19 mouse cellular contexts compared by ENCODE assay signal in the genomic region with DNA sequence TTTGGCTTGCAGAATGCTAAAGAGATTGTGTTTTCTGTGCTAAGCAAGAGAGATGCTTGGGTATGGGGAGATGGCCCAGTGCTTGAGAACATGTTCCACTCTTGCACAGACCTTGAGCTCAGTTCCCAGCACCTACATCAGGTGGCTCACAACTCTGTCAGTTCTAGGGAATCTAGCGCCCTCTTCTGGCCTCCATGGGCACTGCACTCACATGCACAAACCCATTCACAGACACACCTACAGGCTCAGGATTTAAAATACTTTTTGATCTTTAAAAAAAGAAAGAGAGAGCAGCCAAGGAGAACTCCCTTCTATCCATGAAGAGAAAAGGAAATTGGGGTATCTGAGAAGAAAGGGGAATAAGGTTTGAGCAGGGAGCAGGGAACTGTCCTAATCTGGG.
DNase-seq lines count a peak whose midpoint lies in the region; ATAC-seq and TF ChIP-seq lines count a peak whose summit lies in the region.
"Had no signal": no experiment of that assay in that cellular context is flagged by ENCODE, and none has a peak within 500 bp of the region (broad histone marks: within the 10 kb centered on the region; RNA-seq: fewer than 3 reads in every experiment).

No protein-coding gene starts in this region.

- intact Hi-C loops in gastrocnemius, adult 2 months (cut with DNase I): no loop called here
- intact Hi-C loops in gastrocnemius, postnatal 36 days (cut with DNase I): loop anchor here (5.0 kb wide), 1 partner anchor 287 kb away; the partner anchor contains the start of gene Mtus2
- intact Hi-C loops in left cerebral cortex, adult 2 months (cut with DNase I): loop anchor here (5.0 kb wide), 1 partner anchor 362 kb away; no protein-coding TSS in a partner anchor
- intact Hi-C loops in left cerebral cortex, postnatal 4 days (cut with DNase I): loop anchor here (5.0 kb wide), 1 partner anchor 377 kb away; no protein-coding TSS in a partner anchor

- TF ChIP-seq POLR2A in bone marrow, adult 2 months (IDR thresholded peaks at IDR 0.05; ENCODE audit: borderline replicate concordance, control insufficient read depth, low read depth, low read length): no peak

- H3K4me1 ChIP-seq in E14TG2a.4 (replicated peaks; ENCODE audit: low read depth, low read length): peaks cover 15% of the 10 kb centered on the region
- H3K4me1 ChIP-seq in bone marrow, adult 2 months (ENCODE audit: control insufficient read depth, insufficient read depth, low read length): no peaks in the 10 kb centered on the region
- H3K4me1 ChIP-seq in midbrain, embryonic 14.5 days (ENCODE audit: control insufficient read depth, insufficient read depth, low read length): no peaks in the 10 kb centered on the region
- H3K4me1 ChIP-seq: kidney, embryonic 15.5 days; limb, embryonic 13.5 days; lung, embryonic 15.5 days; stomach, embryonic 15.5 days had no signal

- TF ChIP-seq CTCF in gastrocnemius, adult 2 months (IDR thresholded peaks at IDR 0.05): peak; percentile 25; the same call in 1 of the 2 replicates
- TF ChIP-seq CTCF in left cerebral cortex, adult 2 months (IDR thresholded peaks at IDR 0.05): peak; percentile 32
- TF ChIP-seq CTCF in E14TG2a.4 (conservative IDR thresholded peaks at IDR 0.05; ENCODE audit: low read length): peak; percentile 64
- peak; percentile 23; the same call in 1 of the 2 replicates for TF ChIP-seq CTCF in bone marrow, adult 2 months (IDR thresholded peaks at IDR 0.05; ENCODE audit: control insufficient read depth, insufficient read depth, low read length)

- DNase-seq in gastrocnemius, adult 2 months: no peak
- no peak for DNase-seq in gastrocnemius, postnatal 36 days
- no peak for DNase-seq in left cerebral cortex, adult 2 months (ENCODE audit: extremely low spot score in 1 of 2, low spot score in 2 of 2)
- DNase-seq in left cerebral cortex, postnatal 4 days: no peak
- DNase-seq in thymus, adult 18-20 months: no peak
- no peak for DNase-seq in midbrain, embryonic 14.5 days
- DNase-seq: cerebellum, postnatal 25 days; layer of hippocampus, adult 9-11 months; spleen, adult 18-20 months; thymus, postnatal 4 days had no signal

- 0 out of 2 replicates have a peak, but pooled peaks cover 3% of the 10 kb centered on the region for H3K36me3 ChIP-seq in E14TG2a.4 (ENCODE audit: insufficient read depth, low read length)
- H3K36me3 ChIP-seq in midbrain, embryonic 14.5 days (ENCODE audit: control insufficient read depth, insufficient read depth, low read length): no peaks in the 10 kb centered on the region
- H3K36me3 ChIP-seq: hindbrain, embryonic 10.5 days; kidney, embryonic 15.5 days; limb, embryonic 13.5 days; lung, embryonic 15.5 days; stomach, embryonic 15.5 days had no signal

- H3K9ac ChIP-seq in midbrain, embryonic 14.5 days (replicated peaks; ENCODE audit: low read length): no peak overlapping the region
- H3K9ac ChIP-seq: kidney, embryonic 15.5 days; limb, embryonic 13.5 days; lung, embryonic 15.5 days; stomach, embryonic 15.5 days had no signal

- 29% methylated on average over 1 of the region's 1 CpGs for WGBS in bone marrow, adult 2 months
- 36% methylated on average over 1 of the region's 1 CpGs for WGBS in midbrain, embryonic 14.5 days

- no peak overlapping the region for H3K4me2 ChIP-seq in midbrain, embryonic 14.5 days (ENCODE audit: low read length)
- H3K4me2 ChIP-seq: kidney, embryonic 15.5 days; limb, embryonic 13.5 days; lung, embryonic 15.5 days; stomach, embryonic 15.5 days had no signal

- peaks cover 33% of the 10 kb centered on the region for H3K9me3 ChIP-seq in E14TG2a.4 (ENCODE audit: low read length)
- no peaks in the 10 kb centered on the region for H3K9me3 ChIP-seq in midbrain, embryonic 14.5 days (ENCODE audit: control insufficient read depth, low read length)
- H3K9me3 ChIP-seq: limb, embryonic 13.5 days; lung, embryonic 15.5 days; stomach, embryonic 15.5 days had no signal

- H3K4me3 ChIP-seq in gastrocnemius, adult 2 months: no peak overlapping the region
- H3K4me3 ChIP-seq in left cerebral cortex, adult 2 months: no peak overlapping the region
- H3K4me3 ChIP-seq in E14TG2a.4 (replicated peaks; ENCODE audit: low read length): no peak overlapping the region
- no peak overlapping the region for H3K4me3 ChIP-seq in bone marrow, adult 2 months (replicated peaks; ENCODE audit: control insufficient read depth, low read depth, low read length)
- H3K4me3 ChIP-seq in midbrain, embryonic 14.5 days (replicated peaks; ENCODE audit: low read depth, low read length): no peak overlapping the region
- H3K4me3 ChIP-seq: hindbrain, embryonic 10.5 days; kidney, embryonic 15.5 days; limb, embryonic 13.5 days; lung, embryonic 15.5 days; stomach, embryonic 15.5 days had no signal

- no peak overlapping the region for H3K27ac ChIP-seq in gastrocnemius, adult 2 months
- no peak overlapping the region for H3K27ac ChIP-seq in left cerebral cortex, adult 2 months
- H3K27ac ChIP-seq in bone marrow, adult 2 months (ENCODE audit: control insufficient read depth, insufficient read depth, low read depth, low read length, poor library complexity): no peak overlapping the region
- no peak overlapping the region for H3K27ac ChIP-seq in midbrain, embryonic 14.5 days (replicated peaks; ENCODE audit: low read depth, low read length)
- H3K27ac ChIP-seq: hindbrain, embryonic 10.5 days; kidney, embryonic 15.5 days; limb, embryonic 13.5 days; lung, embryonic 15.5 days; stomach, embryonic 15.5 days had no signal

- H3K27me3 ChIP-seq in E14TG2a.4 (ENCODE audit: insufficient read depth, low read length): no peaks in the 10 kb centered on the region
- no peaks in the 10 kb centered on the region for H3K27me3 ChIP-seq in midbrain, embryonic 14.5 days (ENCODE audit: control insufficient read depth, insufficient read depth, low read length)
- H3K27me3 ChIP-seq: kidney, embryonic 15.5 days; lung, embryonic 15.5 days; stomach, embryonic 15.5 days had no signal

- no peak for ATAC-seq in midbrain, embryonic 14.5 days (ENCODE audit: low FRiP score, low TSS enrichment)
- ATAC-seq: forebrain, embryonic 14.5 days; inflammation-experienced regulatory T-cells, adult 6 months had no signal
